Mouse (Mus musculus) myocyte (in vitro differentiated cells): ENCODE data around the gene Mov10. TPM values are rescaled to one million over a fixed set of nuclear protein-coding genes. Genes with fewer than 3 reads are reported as not detected.
"Not testable (repeated sequence)": the region's sequence is repeated elsewhere in the genome, so short reads cannot be mapped to it uniquely, and the experiment has no call there.

Source experiments
- H3K27me3 ChIP-seq: one replicate; pipeline ENCODE4 v1.6.1; 2011; ENCODE audit not compliant: control insufficient read depth, insufficient read depth, insufficient read length
- H3K36me3 ChIP-seq: one replicate; pipeline ENCODE4 v1.6.1; 2011; ENCODE audit not compliant: control insufficient read depth, insufficient read depth
- H3K4me2 ChIP-seq: one replicate; pipeline ENCODE4 v1.6.1; 2011; ENCODE audit warnings: low read depth, control low read depth
- H3K4me3 ChIP-seq: one replicate; pipeline ENCODE4 v1.5.1; 2011; ENCODE audit warnings: mild to moderate bottlenecking, control low read depth, moderate library complexity
- H3K79me2 ChIP-seq: one replicate; pipeline ENCODE4 v1.6.1; 2011; ENCODE audit not compliant: control insufficient read depth, insufficient read depth
- H3ac ChIP-seq: one replicate; pipeline ENCODE4 v1.6.1; 2011; ENCODE audit not compliant: control insufficient read depth, insufficient read length
- CEBPB ChIP-seq: IDR thresholded peaks from 2 replicates; pipeline ENCODE4 v1.6.1; 2011; ENCODE audit warnings: mild to moderate bottlenecking, moderate library complexity; ENCODE audit not compliant: poor library complexity, insufficient read depth, severe bottlenecking
- E2F4 ChIP-seq: IDR thresholded peaks from one replicate; pipeline ENCODE4 v1.6.1; 2011; ENCODE audit warnings: mild to moderate bottlenecking, control low read depth, moderate library complexity; ENCODE audit not compliant: insufficient read depth
- MAX ChIP-seq: IDR thresholded peaks from one replicate; pipeline ENCODE4 v1.6.1; 2011; ENCODE audit warnings: low read depth, mild to moderate bottlenecking, control low read depth
- MYOD1 ChIP-seq, 3 experiments: IDR thresholded peaks; one replicate each; pipeline ENCODE4 v1.6.1; 2011; ENCODE audit warnings: control low read depth in 2 of 3, low read depth in 2 of 3, mild to moderate bottlenecking in 2 of 3, moderate library complexity in 1 of 3; ENCODE audit not compliant: insufficient read length in 2 of 3, control insufficient read depth in 1 of 3
- MYOG ChIP-seq, 3 experiments: IDR thresholded peaks; one replicate each; pipeline ENCODE4 v1.6.1; 2011; ENCODE audit warnings: control low read depth in 2 of 3, low read depth in 2 of 3, mild to moderate bottlenecking in 2 of 3; ENCODE audit not compliant: insufficient read length in 2 of 3, control insufficient read depth in 1 of 3, insufficient read depth in 1 of 3
- POLR2A ChIP-seq: IDR thresholded peaks from one replicate; pipeline ENCODE4 v1.6.1; 2011; ENCODE audit warnings: low read depth, mild to moderate bottlenecking, control low read depth, moderate library complexity; ENCODE audit not compliant: insufficient read length
- POLR2AphosphoS2 ChIP-seq: IDR thresholded peaks from one replicate; pipeline ENCODE4 v1.6.1; 2011; ENCODE audit warnings: low read depth, control low read depth; ENCODE audit not compliant: insufficient read length
- REST ChIP-seq: IDR thresholded peaks from one replicate; pipeline ENCODE4 v1.6.1; 2011; ENCODE audit warnings: mild to moderate bottlenecking, control low read depth, moderate library complexity; ENCODE audit not compliant: insufficient read depth, insufficient read length
- SRF ChIP-seq: IDR thresholded peaks from one replicate; pipeline ENCODE4 v1.6.1; 2011; ENCODE audit warnings: low read depth; ENCODE audit not compliant: control insufficient read depth, insufficient read length
- TCF12 ChIP-seq: IDR thresholded peaks from one replicate; pipeline ENCODE4 v1.6.1; 2011; ENCODE audit warnings: mild to moderate bottlenecking, control low read depth; ENCODE audit not compliant: poor library complexity, insufficient read depth, severe bottlenecking
- TCF3 ChIP-seq: IDR thresholded peaks from one replicate; pipeline ENCODE4 v1.6.1; 2011; ENCODE audit warnings: low read depth, control low read depth; ENCODE audit not compliant: insufficient read length
- USF1 ChIP-seq: IDR thresholded peaks from one replicate; pipeline ENCODE4 v1.6.1; 2011; ENCODE audit warnings: low read depth, mild to moderate bottlenecking, control low read depth, moderate library complexity
- polyA plus RNA-seq: library from polyadenylated mRNA; unstranded; fragments of >200 nt; fragmentation: generic; extraction: Trizol; gene quantifications from one replicate; pipeline ENCODE4 v1.2.1, GENCODE M21; 2012; ENCODE audit warnings: missing spikeins

Gene Mov10
- polyA plus RNA-seq, 1 experiment, result 6.7 TPM

GRCm38 (mm10) chr3:104817481-104817990 lies 827 bp downstream of the Mov10 start:
- Histone ChIP-seq H3K79me2 (no peaks in the 10 kb centered on the region), H3ac (peak overlapping the region; percentile 28), H3K4me3 (peak overlapping the region; percentile 71), H3K36me3 (peaks cover 9% of the 10 kb centered on the region), H3K4me2 (peak overlapping the region; percentile 69), H3K27me3 (no peaks in the 10 kb centered on the region)
- TF ChIP-seq MYOG (IDR thresholded peaks at IDR 0.05; ENCODE audit: control insufficient read depth in 1 of 3, insufficient read depth in 1 of 3, insufficient read length in 2 of 3, low read depth in 2 of 3) (no peak), USF1 (no peak), REST (no peak), MAX (no peak), E2F4 (no peak), POLR2A (peak; percentile 49)

DNA sequence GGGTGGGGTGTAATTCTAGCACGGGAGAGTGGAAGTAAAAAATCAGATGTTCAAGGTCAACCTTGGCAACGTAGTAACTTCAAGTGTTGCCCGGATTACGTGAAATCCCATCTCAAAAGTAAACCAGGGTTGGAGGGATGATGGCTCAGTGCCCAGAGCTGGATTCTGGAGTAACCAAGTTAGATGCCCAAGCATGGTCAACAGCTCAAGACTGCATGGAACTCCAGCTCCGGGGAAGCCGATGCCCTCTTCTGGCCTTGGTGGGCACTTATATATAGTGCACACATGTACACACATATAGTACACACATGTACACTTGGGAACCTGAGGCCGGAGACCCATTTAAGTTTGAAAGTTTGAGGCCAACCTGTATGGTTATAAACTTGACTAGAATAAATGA lies 2.2 kb downstream of the Mov10 start:
- Histone ChIP-seq H3K27me3 (no peaks in the 10 kb centered on the region), H3K4me2 (no peak overlapping the region), H3K79me2 (no peaks in the 10 kb centered on the region), H3ac (no peak overlapping the region), H3K36me3 (peaks cover 2% of the 10 kb centered on the region), H3K4me3 (no peak overlapping the region)
- no peak for TF ChIP-seq E2F4
- TF ChIP-seq MYOD1 (IDR thresholded peaks at IDR 0.05; ENCODE audit: control insufficient read depth in 1 of 3, insufficient read length in 2 of 3, low read depth in 2 of 3), result no peak
- no peak for TF ChIP-seq MAX
- TF ChIP-seq CEBPB, result no peak
- no peak for TF ChIP-seq REST
- TF ChIP-seq MYOG (IDR thresholded peaks at IDR 0.05; ENCODE audit: control insufficient read depth in 1 of 3, insufficient read depth in 1 of 3, insufficient read length in 2 of 3, low read depth in 2 of 3), result no peak
- TF ChIP-seq POLR2AphosphoS2, result no peak
- TF ChIP-seq SRF, result no peak
- no peak for TF ChIP-seq TCF3
- TF ChIP-seq POLR2A, result no peak
- no peak for TF ChIP-seq TCF12
- no peak for TF ChIP-seq USF1

DNA sequence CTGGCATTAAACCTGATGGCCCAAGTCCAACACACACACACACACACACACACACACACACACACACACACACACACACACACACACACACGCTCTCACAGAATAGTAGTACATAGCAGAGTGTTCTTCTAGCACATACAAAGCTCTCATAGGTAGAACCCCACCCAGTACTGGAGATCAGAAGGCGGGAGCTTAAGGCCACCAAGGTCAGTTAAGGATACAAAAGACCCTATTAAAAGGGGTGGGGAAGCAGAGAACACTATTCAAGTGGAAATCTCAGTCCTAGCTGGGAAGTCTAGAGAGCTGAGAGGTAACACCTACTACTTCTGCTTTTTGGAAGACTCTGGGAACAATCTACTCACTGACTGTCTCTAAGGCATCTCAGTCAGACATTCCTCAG lies 3.0 kb downstream of the Mov10 start:
- H3K4me2 ChIP-seq, result no peak overlapping the region
- H3K27me3 ChIP-seq, result no peaks in the 10 kb centered on the region
- no peaks in the 10 kb centered on the region for H3K79me2 ChIP-seq
- no peak overlapping the region for H3ac ChIP-seq
- TF ChIP-seq REST, result no peak
- TF ChIP-seq MYOD1 (IDR thresholded peaks at IDR 0.05; ENCODE audit: control insufficient read depth in 1 of 3, insufficient read length in 2 of 3, low read depth in 2 of 3), result no peak
- TF ChIP-seq MAX, result no peak
- no peak for TF ChIP-seq CEBPB
- no peak for TF ChIP-seq TCF12
- TF ChIP-seq E2F4, result no peak
- no peak for TF ChIP-seq POLR2AphosphoS2
- no peak for TF ChIP-seq TCF3
- TF ChIP-seq USF1, result no peak
- TF ChIP-seq POLR2A, result no peak
- no peak for TF ChIP-seq MYOG (IDR thresholded peaks at IDR 0.05; ENCODE audit: control insufficient read depth in 1 of 3, insufficient read depth in 1 of 3, insufficient read length in 2 of 3, low read depth in 2 of 3)
- no peak for TF ChIP-seq SRF
- H3K4me3 ChIP-seq, result no peak overlapping the region
- H3K36me3 ChIP-seq, result no peaks in the 10 kb centered on the region

GRCm38 (mm10) chr3:104814746-104815145 lies 3.6 kb downstream of the Mov10 start:
- H3ac ChIP-seq, result no peak overlapping the region
- TF ChIP-seq TCF3 (no peak), TCF12 (no peak), MYOG (IDR thresholded peaks at IDR 0.05; ENCODE audit: control insufficient read depth in 1 of 3, insufficient read depth in 1 of 3, insufficient read length in 2 of 3, low read depth in 2 of 3) (no peak), CEBPB (no peak), MAX (no peak), SRF (no peak), REST (no peak), USF1 (no peak), POLR2A (no peak), MYOD1 (IDR thresholded peaks at IDR 0.05; ENCODE audit: control insufficient read depth in 1 of 3, insufficient read length in 2 of 3, low read depth in 2 of 3) (no peak), E2F4 (no peak), POLR2AphosphoS2 (no peak)
- no peak overlapping the region for H3K4me3 ChIP-seq
- no peaks in the 10 kb centered on the region for H3K27me3 ChIP-seq
- no peaks in the 10 kb centered on the region for H3K79me2 ChIP-seq
- no peak overlapping the region for H3K4me2 ChIP-seq
- no peaks in the 10 kb centered on the region for H3K36me3 ChIP-seq

DNA sequence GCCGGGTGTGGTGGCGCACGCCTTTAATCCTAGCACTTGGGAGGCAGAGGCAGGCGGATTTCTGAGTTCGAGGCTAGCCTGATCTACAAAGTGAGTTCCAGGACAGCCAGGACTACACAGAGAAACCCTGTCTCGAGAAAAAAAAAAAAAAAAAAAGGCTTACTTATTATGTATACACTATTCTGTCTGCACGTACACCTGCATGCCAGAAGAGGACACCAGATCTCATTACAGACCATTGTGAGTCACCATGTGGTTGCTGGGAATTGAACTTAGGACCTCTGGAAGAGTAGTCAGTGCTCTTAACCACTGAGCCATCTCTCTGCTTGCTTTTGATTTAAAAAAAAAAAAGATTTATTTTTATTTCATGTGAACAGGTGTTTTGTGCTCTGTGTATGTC lies 5.1 kb downstream of the Mov10 start:
- H3ac ChIP-seq, H3K27me3 ChIP-seq: not testable (repeated sequence)

DNA sequence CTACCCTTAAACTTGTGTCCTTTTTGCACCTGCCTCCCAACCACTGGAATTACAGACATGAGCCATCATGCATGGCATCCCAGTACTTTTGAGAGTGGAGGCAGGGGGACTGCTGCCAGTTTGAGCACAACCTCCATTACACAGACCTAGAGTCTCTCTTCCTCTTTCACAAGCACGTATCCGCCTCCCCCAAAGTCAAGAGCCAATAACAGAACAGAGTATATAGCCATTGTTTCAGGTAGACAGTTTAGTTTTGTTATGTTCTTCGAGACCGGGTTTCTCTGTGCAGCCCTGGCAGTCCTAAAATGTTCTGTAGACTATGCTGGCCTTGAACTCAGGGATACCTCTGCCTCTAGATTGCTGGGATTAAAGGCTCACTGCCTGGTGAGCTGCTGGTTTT lies 6.1 kb downstream of the Mov10 start:
- Histone ChIP-seq H3K4me2 (no peak overlapping the region), H3K27me3 (no peaks in the 10 kb centered on the region), H3K79me2 (no peaks in the 10 kb centered on the region), H3K4me3 (no peak overlapping the region), H3ac (no peak overlapping the region), H3K36me3 (no peaks in the 10 kb centered on the region)
- TF ChIP-seq SRF (no peak), MYOD1 (IDR thresholded peaks at IDR 0.05; ENCODE audit: control insufficient read depth in 1 of 3, insufficient read length in 2 of 3, low read depth in 2 of 3) (no peak), TCF12 (no peak), POLR2AphosphoS2 (no peak), USF1 (no peak), E2F4 (no peak), REST (no peak), MAX (no peak), CEBPB (no peak), TCF3 (no peak), POLR2A (no peak), MYOG (IDR thresholded peaks at IDR 0.05; ENCODE audit: control insufficient read depth in 1 of 3, insufficient read depth in 1 of 3, insufficient read length in 2 of 3, low read depth in 2 of 3) (no peak)

More for the DNA sequence above, 5.1 kb downstream of the Mov10 start:
- H3K4me3 ChIP-seq, H3K36me3 ChIP-seq, H3K79me2 ChIP-seq, H3K4me2 ChIP-seq: not testable (repeated sequence)
